Mouse (Mus musculus) frontal cortex, postnatal 36 days (tissue): ENCODE measurements around the gene Cpa4.

Experiments
- DNase-seq, 2 experiments: peaks; one replicate each; pipeline ENCODE4 v3.0.0; 2022; ENCODE audit warnings: low spot score in 2 of 2

The Cpa4 gene

GRCm38 (mm10) chr6:30591851-30592404, 23.8 kb downstream of the Cpa4 start:
- no peak for DNase-seq

GRCm38 (mm10) chr6:30592417-30592974, 24.3 kb downstream of the Cpa4 start:
- no peak for DNase-seq

GRCm38 (mm10) chr6:30594364-30594763, 26.2 kb downstream of the Cpa4 start:
- no peak for DNase-seq

- no peak for DNase-seq
These were observed 28.2 kb downstream of the Cpa4 start for GRCm38 (mm10) chr6:30596230-30596898.

GRCm38 (mm10) chr6:30600033-30600432, 31.9 kb downstream of the Cpa4 start:
- DNase-seq, result no peak

- DNase-seq, result no peak
These were observed 32.8 kb downstream of the Cpa4 start for GRCm38 (mm10) chr6:30600995-30601394.

- DNase-seq, result no peak
These were observed 36.2 kb downstream of the Cpa4 start for GRCm38 (mm10) chr6:30604342-30604867.

GRCm38 (mm10) chr6:30605111-30605510, 36.9 kb downstream of the Cpa4 start:
- no peak for DNase-seq

GRCm38 (mm10) chr6:30605672-30606071, 37.5 kb downstream of the Cpa4 start:
- no peak for DNase-seq

GRCm38 (mm10) chr6:30610710-30611109, 42.5 kb downstream of the Cpa4 start, which contains the start of gene Cpa5:
TSS of gene Cpa5 (plus strand) at chr6:30611010.
- no peak for DNase-seq

GRCm38 (mm10) chr6:30611212-30611611, 43.0 kb downstream of the Cpa4 start:
- no peak for DNase-seq

GRCm38 (mm10) chr6:30614251-30614650, 46.1 kb downstream of the Cpa4 start:
- no peak for DNase-seq

- DNase-seq, result no peak
These were observed 47.6 kb downstream of the Cpa4 start for GRCm38 (mm10) chr6:30615741-30616140.

GRCm38 (mm10) chr6:30616491-30616941, 48.3 kb downstream of the Cpa4 start:
- no peak for DNase-seq

GRCm38 (mm10) chr6:30617020-30617958, 49.1 kb downstream of the Cpa4 start:
- DNase-seq, result no peak

- peak; percentile 45 to 61 for DNase-seq
These were observed 49.9 kb downstream of the Cpa4 start for GRCm38 (mm10) chr6:30617959-30618590.

- DNase-seq, result no peak
These were observed 50.6 kb downstream of the Cpa4 start for GRCm38 (mm10) chr6:30618735-30619134.

GRCm38 (mm10) chr6:30619606-30620005, 51.4 kb downstream of the Cpa4 start:
- no peak for DNase-seq

GRCm38 (mm10) chr6:30620591-30620990, 52.4 kb downstream of the Cpa4 start:
- DNase-seq, result no peak

GRCm38 (mm10) chr6:30620994-30621393, 52.8 kb downstream of the Cpa4 start:
- no peak for DNase-seq

- DNase-seq, result no peak
These were observed 53.8 kb downstream of the Cpa4 start for GRCm38 (mm10) chr6:30621986-30622389.
